Mouse (Mus musculus): ENCODE results near the gene Cpd. TPM values are rescaled to one million over a fixed set of nuclear protein-coding genes. Genes with fewer than 3 reads are reported as not detected.

The Cpd gene
- polyA plus RNA-seq, 1 experiment from 2014 or later, result 10.4 TPM

DNA sequence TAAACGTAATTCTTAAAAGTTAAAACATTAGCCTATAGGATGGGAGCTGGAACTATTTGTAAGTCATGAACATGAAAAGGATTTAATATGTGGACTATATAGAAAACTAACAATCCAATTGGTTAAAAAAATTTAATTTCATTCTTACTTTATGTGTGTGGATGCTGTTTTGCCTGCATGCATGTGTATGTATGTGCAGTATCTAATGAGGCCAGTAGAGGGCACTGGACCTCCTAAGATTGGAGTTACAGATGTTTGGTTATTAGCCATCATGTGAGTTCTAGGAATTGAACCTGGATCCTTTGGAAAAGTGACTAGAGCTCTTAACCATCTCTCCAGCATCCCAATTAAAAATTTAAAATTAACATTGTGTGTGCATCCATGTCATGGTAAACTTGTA, 57.6 kb downstream of the Cpd start:
- Histone ChIP-seq H3K9me3 (ENCODE audit: control insufficient read depth, low read length) (no peaks in the 10 kb centered on the region), H3K27ac (ENCODE audit: low read depth, low read length) (no peak overlapping the region), H3K4me2 (ENCODE audit: low read depth, low read length) (no peak overlapping the region), H3K27me3 (ENCODE audit: control insufficient read depth, insufficient read depth, low read length) (no peaks in the 10 kb centered on the region), H3K4me1 (ENCODE audit: control insufficient read depth, insufficient read depth, low read length) (no peaks in the 10 kb centered on the region), H3K4me3 (ENCODE audit: low read depth, low read length) (no peak overlapping the region), H3K36me3 (ENCODE audit: control insufficient read depth, insufficient read depth, low read length) (peaks cover 30% of the 10 kb centered on the region), H3K9ac (replicated peaks; ENCODE audit: low read depth, low read length) (no peak overlapping the region)
- no peak for ATAC-seq (ENCODE audit: low read depth)
- 91% methylated on average over 1 of the region's 1 CpGs for WGBS

DNA sequence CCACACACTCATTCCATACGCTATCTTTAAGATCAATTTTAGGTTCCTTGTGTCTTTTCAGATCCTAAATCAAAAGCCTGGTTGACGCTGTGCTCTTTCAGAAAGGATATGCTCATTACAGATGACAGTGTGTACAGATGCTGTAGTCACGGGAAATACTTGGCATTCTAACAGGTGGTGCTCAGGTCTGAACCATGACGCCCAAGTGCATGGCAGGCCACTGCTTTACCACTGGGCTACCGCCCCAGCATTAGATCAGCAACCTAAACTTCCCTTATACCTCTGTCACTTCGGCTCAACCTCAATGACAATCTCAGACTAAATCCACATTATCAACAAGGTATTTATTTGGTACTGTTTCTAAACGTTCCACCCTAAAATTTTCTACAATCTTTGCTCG, 71.3 kb downstream of the Cpd start:
- ATAC-seq (ENCODE audit: low read depth), result no peak
- Histone ChIP-seq H3K27ac (ENCODE audit: low read depth, low read length) (no peak overlapping the region), H3K9ac (replicated peaks; ENCODE audit: low read depth, low read length) (no peak overlapping the region), H3K4me2 (ENCODE audit: low read depth, low read length) (no peak overlapping the region), H3K4me3 (ENCODE audit: low read depth, low read length) (no peak overlapping the region), H3K27me3 (ENCODE audit: control insufficient read depth, insufficient read depth, low read length) (no peaks in the 10 kb centered on the region), H3K36me3 (ENCODE audit: control insufficient read depth, insufficient read depth, low read length) (peaks cover 1% of the 10 kb centered on the region; the same call in 1 of the 2 replicates), H3K9me3 (ENCODE audit: control insufficient read depth, low read length) (no peaks in the 10 kb centered on the region), H3K4me1 (ENCODE audit: control insufficient read depth, insufficient read depth, low read length) (no peaks in the 10 kb centered on the region)
- 85% methylated on average over 8 of the region's 8 CpGs for WGBS

DNA sequence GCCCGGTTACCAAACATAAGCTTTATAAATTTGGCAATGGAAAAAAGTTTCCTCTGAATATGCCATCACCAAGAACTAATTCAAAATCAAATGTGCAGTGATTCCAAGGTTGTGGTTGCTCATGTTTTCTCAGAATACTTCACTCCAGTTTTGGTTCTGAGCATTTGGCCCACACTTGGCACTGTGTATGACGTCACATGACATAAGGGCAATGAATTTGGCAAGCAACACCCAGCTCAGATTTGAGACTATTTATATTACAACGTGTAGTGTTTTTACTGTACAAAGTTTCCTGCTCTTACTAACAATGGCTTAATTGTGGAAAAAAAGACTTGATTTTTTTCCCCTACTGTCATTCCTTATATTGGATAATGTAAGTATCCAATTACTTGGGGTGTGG, 73.0 kb downstream of the Cpd start:
- Histone ChIP-seq H3K36me3 (ENCODE audit: control insufficient read depth, insufficient read depth, low read length) (no peaks in the 10 kb centered on the region), H3K27ac (ENCODE audit: low read depth, low read length) (no peak overlapping the region), H3K27me3 (ENCODE audit: control insufficient read depth, insufficient read depth, low read length) (no peaks in the 10 kb centered on the region), H3K9ac (replicated peaks; ENCODE audit: low read depth, low read length) (no peak overlapping the region), H3K4me1 (ENCODE audit: control insufficient read depth, insufficient read depth, low read length) (no peaks in the 10 kb centered on the region), H3K9me3 (ENCODE audit: control insufficient read depth, low read length) (no peaks in the 10 kb centered on the region), H3K4me3 (ENCODE audit: low read depth, low read length) (no peak overlapping the region), H3K4me2 (ENCODE audit: low read depth, low read length) (no peak overlapping the region)
- ATAC-seq (ENCODE audit: low read depth), result no peak
- WGBS, result 81% methylated on average over 3 of the region's 3 CpGs

DNA sequence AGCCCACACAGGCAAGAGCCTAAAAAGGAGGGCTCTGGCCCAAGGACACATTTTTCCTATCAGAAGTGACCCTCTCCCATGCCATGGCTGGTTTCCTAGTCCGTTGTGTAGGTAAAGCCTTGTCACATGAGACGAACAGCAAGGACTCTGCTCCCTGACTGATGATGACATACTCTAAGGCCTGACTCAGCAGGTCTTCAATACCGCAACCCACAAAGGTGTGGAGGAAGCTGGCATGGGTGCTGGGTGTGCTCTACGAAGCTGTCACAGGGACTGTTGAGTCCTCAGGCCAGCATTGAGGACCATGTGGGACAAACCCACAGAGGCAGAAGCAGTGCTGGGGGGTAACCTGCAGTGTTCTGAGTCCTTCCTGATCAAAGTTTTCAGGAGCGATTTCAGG, 76.3 kb downstream of the Cpd start:
- ATAC-seq (ENCODE audit: low read depth), result no peak
- Histone ChIP-seq H3K9me3 (ENCODE audit: control insufficient read depth, low read length) (no peaks in the 10 kb centered on the region), H3K4me3 (ENCODE audit: low read depth, low read length) (no peak overlapping the region), H3K36me3 (ENCODE audit: control insufficient read depth, insufficient read depth, low read length) (no peaks in the 10 kb centered on the region), H3K4me1 (ENCODE audit: control insufficient read depth, insufficient read depth, low read length) (no peaks in the 10 kb centered on the region), H3K4me2 (ENCODE audit: low read depth, low read length) (no peak overlapping the region), H3K27ac (ENCODE audit: low read depth, low read length) (no peak overlapping the region), H3K9ac (replicated peaks; ENCODE audit: low read depth, low read length) (no peak overlapping the region), H3K27me3 (ENCODE audit: control insufficient read depth, insufficient read depth, low read length) (no peaks in the 10 kb centered on the region)
- WGBS, result 89% methylated on average over 5 of the region's 5 CpGs

DNA sequence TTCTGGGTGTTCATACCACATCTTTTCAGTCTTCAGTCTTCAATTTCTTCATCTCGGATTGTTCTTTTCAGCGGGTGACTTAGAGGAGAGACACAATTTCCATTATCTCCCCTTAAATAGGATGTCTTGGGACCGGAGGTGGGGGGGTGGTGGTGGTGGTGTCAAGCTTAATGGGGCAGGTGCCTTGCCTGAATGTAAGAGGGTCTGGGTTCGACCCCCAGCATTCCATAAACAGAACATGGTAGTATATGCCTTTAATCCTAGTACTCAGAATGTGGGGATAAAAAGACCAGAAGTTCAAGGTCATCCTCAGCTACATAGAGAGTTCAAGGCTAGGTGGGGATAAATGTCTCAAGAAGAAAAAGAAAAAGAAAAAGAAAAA, 83.1 kb downstream of the Cpd start:
- Histone ChIP-seq H3K27me3 (ENCODE audit: control insufficient read depth, insufficient read depth, low read length) (no peaks in the 10 kb centered on the region), H3K4me2 (ENCODE audit: low read depth, low read length) (no peak overlapping the region), H3K9me3 (ENCODE audit: control insufficient read depth, low read length) (no peaks in the 10 kb centered on the region), H3K9ac (replicated peaks; ENCODE audit: low read depth, low read length) (no peak overlapping the region; the same call in 1 of the 2 replicates), H3K4me3 (ENCODE audit: low read depth, low read length) (peak overlapping the region; percentile 76; the same call in 1 of the 2 replicates), H3K36me3 (ENCODE audit: control insufficient read depth, insufficient read depth, low read length) (no peaks in the 10 kb centered on the region), H3K27ac (ENCODE audit: low read depth, low read length) (no peak overlapping the region), H3K4me1 (ENCODE audit: control insufficient read depth, insufficient read depth, low read length) (peaks cover 4% of the 10 kb centered on the region; the same call in 1 of the 2 replicates)
- WGBS, result 13% methylated on average over 4 of the region's 4 CpGs
- ATAC-seq (ENCODE audit: low read depth), result no peak

DNA sequence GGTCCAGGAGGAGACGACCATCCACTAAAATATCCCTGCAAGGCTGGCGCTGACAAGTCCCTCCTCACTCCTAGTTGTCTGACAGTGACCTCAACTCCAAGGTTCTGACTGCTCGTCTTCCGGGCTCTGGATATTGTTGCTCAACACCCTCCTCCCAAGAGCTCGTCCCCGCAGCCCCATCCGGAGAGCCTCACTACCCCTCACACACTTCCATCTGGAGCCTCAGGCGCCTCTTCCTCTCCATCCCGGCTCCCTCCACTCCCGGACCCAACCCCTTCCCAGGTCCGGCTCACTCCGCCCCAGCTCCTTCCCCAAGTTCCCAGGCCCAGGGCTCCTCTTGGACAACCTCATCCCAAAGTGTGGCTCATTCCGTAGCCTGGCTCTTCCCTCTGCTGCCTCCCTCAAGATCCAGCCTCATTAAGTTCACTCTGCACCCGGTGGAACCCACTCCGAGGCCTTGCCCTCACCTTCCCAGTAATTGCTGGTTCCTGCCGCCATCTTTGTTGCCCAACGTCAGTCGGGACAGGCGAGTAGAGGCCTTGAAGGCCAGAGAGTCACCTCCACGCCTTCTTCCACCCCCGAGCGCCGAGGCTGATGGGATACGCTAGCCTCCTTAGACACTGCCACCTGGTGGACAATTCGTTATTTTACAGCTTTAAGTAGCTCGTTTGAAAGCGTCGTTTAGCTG, 83.6 kb downstream of the Cpd start, which contains the start of gene Gosr1:
Gene Gosr1, minus strand, starts transcription at position 527 of the 688 bp plus-strand sequence.
- under 1% methylated on average over 28 of the region's 28 CpGs for WGBS
- H3K4me2 ChIP-seq (ENCODE audit: low read depth, low read length), result peak within 1 kb of the TSS; percentile 56
- H3K9me3 ChIP-seq (ENCODE audit: control insufficient read depth, low read length), result no peaks in the 10 kb centered on the region
- H3K36me3 ChIP-seq (ENCODE audit: control insufficient read depth, insufficient read depth, low read length), result no peaks in the 10 kb centered on the region
- H3K27me3 ChIP-seq (ENCODE audit: control insufficient read depth, insufficient read depth, low read length), result no peaks in the 10 kb centered on the region
- peak within 1 kb of the TSS; percentile 80 for H3K9ac ChIP-seq (replicated peaks; ENCODE audit: low read depth, low read length)
- peaks cover 4% of the 10 kb centered on the region; the same call in 1 of the 2 replicates for H3K4me1 ChIP-seq (ENCODE audit: control insufficient read depth, insufficient read depth, low read length)
- peak within 1 kb of the TSS; percentile 82 for H3K27ac ChIP-seq (ENCODE audit: low read depth, low read length)
- ATAC-seq (ENCODE audit: low read depth), result peak; percentile 97
- peak within 1 kb of the TSS; percentile 76 for H3K4me3 ChIP-seq (ENCODE audit: low read depth, low read length)

DNA sequence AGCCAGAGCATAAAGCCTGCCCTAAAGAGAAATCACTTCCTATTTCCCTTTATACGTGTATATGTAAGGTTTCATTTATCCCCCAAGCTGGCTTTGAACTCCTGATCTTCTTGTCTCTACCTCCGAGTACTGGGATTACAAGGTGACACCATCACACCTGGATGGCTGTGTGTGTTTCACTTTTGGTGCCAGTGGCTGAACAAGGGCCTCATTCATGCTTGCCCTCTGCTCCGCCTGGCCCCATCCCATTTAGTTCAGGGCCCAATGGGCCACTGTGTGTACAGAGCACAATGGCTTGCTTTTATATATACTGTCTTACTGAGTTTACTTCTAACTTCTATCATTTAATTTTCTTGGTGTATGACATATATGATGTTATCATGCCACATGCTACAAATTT, 94.5 kb downstream of the Cpd start:
- Histone ChIP-seq H3K9me3 (ENCODE audit: control insufficient read depth, low read length) (no peaks in the 10 kb centered on the region), H3K36me3 (ENCODE audit: control insufficient read depth, insufficient read depth, low read length) (peaks cover 59% of the 10 kb centered on the region), H3K4me2 (ENCODE audit: low read depth, low read length) (no peak overlapping the region), H3K4me1 (ENCODE audit: control insufficient read depth, insufficient read depth, low read length) (no peaks in the 10 kb centered on the region), H3K9ac (replicated peaks; ENCODE audit: low read depth, low read length) (no peak overlapping the region), H3K27ac (ENCODE audit: low read depth, low read length) (no peak overlapping the region), H3K4me3 (ENCODE audit: low read depth, low read length) (no peak overlapping the region), H3K27me3 (ENCODE audit: control insufficient read depth, insufficient read depth, low read length) (no peaks in the 10 kb centered on the region)
- no peak for ATAC-seq (ENCODE audit: low read depth)
- WGBS, result 88% methylated on average over 3 of the region's 3 CpGs

DNA sequence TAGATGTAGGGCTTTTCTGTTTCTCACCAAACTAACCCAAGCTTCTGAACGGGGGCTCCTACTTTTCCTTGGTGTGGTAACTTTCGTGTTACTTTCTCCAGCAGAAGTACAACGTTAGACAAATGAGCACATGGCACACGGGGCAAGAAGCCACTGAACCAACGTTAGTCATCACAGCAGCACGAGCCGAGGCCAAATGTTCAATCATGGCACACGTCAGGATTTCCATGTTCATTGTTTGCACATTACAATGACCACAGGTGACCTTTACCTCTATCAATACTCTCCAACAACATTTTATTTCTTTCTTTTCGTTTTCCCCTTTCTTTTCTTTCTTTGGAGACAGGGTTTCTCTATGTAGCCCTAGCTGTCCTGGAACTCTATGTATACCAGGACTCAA, 98.0 kb downstream of the Cpd start:
- Histone ChIP-seq H3K27ac (ENCODE audit: low read depth, low read length) (no peak overlapping the region), H3K36me3 (ENCODE audit: control insufficient read depth, insufficient read depth, low read length) (peaks cover 63% of the 10 kb centered on the region), H3K9me3 (ENCODE audit: control insufficient read depth, low read length) (no peaks in the 10 kb centered on the region), H3K4me1 (ENCODE audit: control insufficient read depth, insufficient read depth, low read length) (no peaks in the 10 kb centered on the region), H3K27me3 (ENCODE audit: control insufficient read depth, insufficient read depth, low read length) (no peaks in the 10 kb centered on the region), H3K4me2 (ENCODE audit: low read depth, low read length) (no peak overlapping the region), H3K9ac (replicated peaks; ENCODE audit: low read depth, low read length) (no peak overlapping the region), H3K4me3 (ENCODE audit: low read depth, low read length) (no peak overlapping the region)
- WGBS, result 92% methylated on average over 9 of the region's 9 CpGs
- ATAC-seq (ENCODE audit: low read depth), result no peak

DNA sequence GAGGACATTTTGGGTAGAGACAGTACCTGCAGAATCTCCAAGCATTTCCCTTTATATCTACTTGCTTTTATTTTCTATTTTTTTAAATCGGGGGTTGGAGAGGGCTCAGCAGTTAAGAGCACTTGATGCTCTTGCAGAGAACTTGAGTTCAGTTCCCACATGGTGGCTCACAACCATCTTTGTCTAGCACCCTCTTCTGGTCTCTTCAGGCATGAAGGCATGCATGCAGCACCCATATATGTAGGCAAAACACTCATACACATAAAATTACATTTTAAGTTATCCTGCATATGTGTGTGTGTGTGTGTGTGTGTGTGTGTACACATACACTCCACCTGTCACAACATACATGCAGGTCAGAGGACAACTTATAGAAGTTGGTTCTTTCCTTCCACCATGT, 100.9 kb downstream of the Cpd start:
- 89% methylated on average over 1 of the region's 1 CpGs for WGBS

More for the DNA sequence above, 100.9 kb downstream of the Cpd start:
- H3K9ac ChIP-seq (replicated peaks; ENCODE audit: low read depth, low read length), result no peak overlapping the region
- peaks cover 40% of the 10 kb centered on the region for H3K36me3 ChIP-seq (ENCODE audit: control insufficient read depth, insufficient read depth, low read length)
- no peaks in the 10 kb centered on the region for H3K9me3 ChIP-seq (ENCODE audit: control insufficient read depth, low read length)
- no peaks in the 10 kb centered on the region for H3K27me3 ChIP-seq (ENCODE audit: control insufficient read depth, insufficient read depth, low read length)
- H3K4me3 ChIP-seq (ENCODE audit: low read depth, low read length), result no peak overlapping the region
- no peak for ATAC-seq (ENCODE audit: low read depth)
- no peak overlapping the region for H3K4me2 ChIP-seq (ENCODE audit: low read depth, low read length)
- H3K27ac ChIP-seq (ENCODE audit: low read depth, low read length), result no peak overlapping the region
- H3K4me1 ChIP-seq (ENCODE audit: control insufficient read depth, insufficient read depth, low read length), result no peaks in the 10 kb centered on the region
